ENCODE assay signal across 8 mouse cellular contexts in the genomic region with DNA sequence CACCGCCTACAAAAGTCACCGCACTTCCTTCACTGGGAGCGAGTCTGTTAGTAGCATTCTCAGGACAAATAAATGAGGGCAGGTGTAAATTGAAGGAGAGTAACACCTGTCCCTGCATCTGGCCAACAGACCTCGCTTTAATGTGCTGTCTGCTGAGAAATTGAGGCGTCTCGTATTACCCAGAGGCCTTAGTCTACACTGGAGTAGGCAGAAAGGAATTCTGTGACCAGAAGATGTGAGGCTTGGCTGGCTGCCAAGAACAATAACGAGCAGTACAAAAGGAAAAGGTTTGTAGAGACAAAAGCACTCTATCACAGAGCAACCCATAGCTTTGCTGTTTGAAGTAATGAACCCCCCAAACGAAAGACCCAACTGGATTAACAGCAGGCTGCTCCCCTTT.
DNase-seq lines count a peak whose midpoint lies in the region; ATAC-seq and TF ChIP-seq lines count a peak whose summit lies in the region.

No protein-coding gene starts in this region.

- no peak overlapping the region for H3K9ac ChIP-seq in forebrain, embryonic 11.5 days (ENCODE audit: low read length)
- H3K9ac ChIP-seq in hindbrain, embryonic 15.5 days, result no peak overlapping the region
- no peak overlapping the region for H3K9ac ChIP-seq in limb, embryonic 14.5 days (ENCODE audit: low read depth, low read length, severe bottlenecking)
- no peak overlapping the region for H3K9ac ChIP-seq in neural tube, embryonic 14.5 days (replicated peaks; ENCODE audit: low read depth, low read length)

- peaks cover 3% of the 10 kb centered on the region; the same call in 1 of the 2 replicates for H3K4me1 ChIP-seq in forebrain, embryonic 11.5 days (replicated peaks; ENCODE audit: control insufficient read depth, insufficient read depth, low read length)
- 0 out of 2 replicates have a peak, but pooled peaks cover 6% of the 10 kb centered on the region for H3K4me1 ChIP-seq in hindbrain, embryonic 15.5 days (replicated peaks)
- H3K4me1 ChIP-seq in limb, embryonic 14.5 days (ENCODE audit: control insufficient read depth, insufficient read depth, low read length), result peaks cover 30% of the 10 kb centered on the region
- no peaks in the 10 kb centered on the region for H3K4me1 ChIP-seq in neural tube, embryonic 14.5 days (ENCODE audit: control insufficient read depth, insufficient read depth, low read length)

- no peak overlapping the region for H3K4me2 ChIP-seq in forebrain, embryonic 11.5 days (ENCODE audit: low read depth, low read length, severe bottlenecking)
- H3K4me2 ChIP-seq in hindbrain, embryonic 15.5 days, result no peak overlapping the region
- H3K4me2 ChIP-seq in limb, embryonic 14.5 days (replicated peaks; ENCODE audit: low read depth, low read length, severe bottlenecking), result peak overlapping the region; percentile 22; the same call in 1 of the 2 replicates
- no peak overlapping the region for H3K4me2 ChIP-seq in neural tube, embryonic 14.5 days (ENCODE audit: low read depth, low read length)

- TF ChIP-seq POLR2A in limb, embryonic 14.5 days (IDR thresholded peaks at IDR 0.05; ENCODE audit: borderline replicate concordance, extremely low read depth, insufficient read depth, insufficient read length), result no peak

- no peaks in the 10 kb centered on the region for H3K9me3 ChIP-seq in forebrain, embryonic 11.5 days (ENCODE audit: control insufficient read depth, low read length)
- no peaks in the 10 kb centered on the region for H3K9me3 ChIP-seq in hindbrain, embryonic 15.5 days
- no peaks in the 10 kb centered on the region for H3K9me3 ChIP-seq in limb, embryonic 14.5 days (ENCODE audit: control insufficient read depth, low read length)
- H3K9me3 ChIP-seq in neural tube, embryonic 14.5 days (ENCODE audit: control insufficient read depth, low read length), result no peaks in the 10 kb centered on the region

- no peak overlapping the region for H3K4me3 ChIP-seq in forebrain, embryonic 11.5 days (ENCODE audit: low read depth, low read length)
- no peak overlapping the region for H3K4me3 ChIP-seq in hindbrain, embryonic 15.5 days
- H3K4me3 ChIP-seq in limb, embryonic 14.5 days (replicated peaks; ENCODE audit: low read length), result no peak overlapping the region
- H3K4me3 ChIP-seq in neural tube, embryonic 14.5 days (ENCODE audit: low read depth, low read length), result no peak overlapping the region

- TF ChIP-seq CTCF in Patski (IDR thresholded peaks at IDR 0.05), result no peak

- DNase-seq in 3134 (ENCODE audit: extremely low read depth, insufficient read length, low spot score) (peak; percentile 67), Patski (ENCODE audit: low read depth, low spot score) (no peak), MN1 (ENCODE audit: low spot score) (no peak)
- peak; percentile 78 for DNase-seq in forebrain, embryonic 11.5 days (ENCODE audit: low spot score)
- peak; percentile 91 for DNase-seq in limb, embryonic 14.5 days (ENCODE audit: low spot score)
- no peak for DNase-seq in yolk sac, embryonic 10.5 days (ENCODE audit: low spot score)

- no peaks in the 10 kb centered on the region for H3K27me3 ChIP-seq in Patski
- H3K27me3 ChIP-seq in forebrain, embryonic 11.5 days (ENCODE audit: control insufficient read depth, insufficient read depth, low read length), result no peaks in the 10 kb centered on the region
- no peaks in the 10 kb centered on the region for H3K27me3 ChIP-seq in hindbrain, embryonic 15.5 days
- H3K27me3 ChIP-seq in limb, embryonic 14.5 days (ENCODE audit: control insufficient read depth, insufficient read depth, low read length), result no peaks in the 10 kb centered on the region
- H3K27me3 ChIP-seq in neural tube, embryonic 14.5 days (ENCODE audit: control insufficient read depth, insufficient read depth, low read length), result no peaks in the 10 kb centered on the region

- POLR2A ChIA-PET in Patski (lab: Charles Lee), result interaction anchor here (2.2 kb wide), 1 partner anchor 547 kb away, joined by 7 read pairs; the partner anchor contains the start of gene Irs1

- in situ Hi-C loops in Patski (cut with MboI; ENCODE audit: low pct_unique_long_range_greater_than_20kb), result loop anchor here (10.0 to 25.0 kb wide), 2 partner anchors 430 to 693 kb away; no protein-coding TSS in a partner anchor

- peak; percentile 54 for ATAC-seq in Patski
- peak; percentile 85 for ATAC-seq in forebrain, embryonic 11.5 days (replicated peaks; ENCODE audit: low FRiP score)
- ATAC-seq in hindbrain, embryonic 15.5 days (ENCODE audit: low FRiP score, low read depth), result peak; percentile 66
- ATAC-seq in limb, embryonic 14.5 days (ENCODE audit: low FRiP score, low read depth), result peak; percentile 89
- ATAC-seq in neural tube, embryonic 14.5 days (ENCODE audit: low read depth), result peak; percentile 79

- 25% methylated on average over 8 of the region's 8 CpGs for WGBS in forebrain, embryonic 11.5 days
- WGBS in hindbrain, embryonic 15.5 days, result 31% methylated on average over 8 of the region's 8 CpGs
- 4% methylated on average over 8 of the region's 8 CpGs for whole genome bisulfite sequencing in limb, embryonic 14.5 days
- WGBS in neural tube, embryonic 14.5 days, result 22% methylated on average over 8 of the region's 8 CpGs

- no peaks in the 10 kb centered on the region for H3K36me3 ChIP-seq in forebrain, embryonic 11.5 days (ENCODE audit: control insufficient read depth, insufficient read depth, low read length)
- no peaks in the 10 kb centered on the region for H3K36me3 ChIP-seq in hindbrain, embryonic 15.5 days
- H3K36me3 ChIP-seq in limb, embryonic 14.5 days (ENCODE audit: control insufficient read depth, insufficient read depth, low read length), result no peaks in the 10 kb centered on the region
- H3K36me3 ChIP-seq in neural tube, embryonic 14.5 days (ENCODE audit: control insufficient read depth, insufficient read depth, low read length), result no peaks in the 10 kb centered on the region

- CTCF ChIA-PET in Patski (lab: Charles Lee), result interaction anchor here (1.4 kb wide), 1 partner anchor 553 kb away, joined by 3 read pairs; no protein-coding TSS in a partner anchor

- peak overlapping the region; percentile 75 for H3K27ac ChIP-seq in forebrain, embryonic 11.5 days (ENCODE audit: low read depth, low read length)
- H3K27ac ChIP-seq in hindbrain, embryonic 15.5 days (replicated peaks), result no peak overlapping the region
- peak overlapping the region; percentile 71 for H3K27ac ChIP-seq in limb, embryonic 14.5 days (replicated peaks; ENCODE audit: low read depth, low read length)
- H3K27ac ChIP-seq in neural tube, embryonic 14.5 days (ENCODE audit: low read depth, low read length), result no peak overlapping the region

Comparison
In these comparisons a context has a peak if more than half of its experiments do, and no peak if none do; other contexts are left out.
1. DNase-seq: peak in 3134 (single experiment), forebrain, embryonic 11.5 days (single experiment) and limb, embryonic 14.5 days (single experiment); none in Patski (single experiment), MN1 (single experiment) and yolk sac, embryonic 10.5 days (single experiment).
2. H3K27ac ChIP-seq: peak in forebrain, embryonic 11.5 days (single experiment) and limb, embryonic 14.5 days (single experiment); none in hindbrain, embryonic 15.5 days (single experiment) and neural tube, embryonic 14.5 days (single experiment).
3. Peak in every context shown above with its lines, with median percentiles within 50 percentile points of each other: ATAC-seq.